Mouse (Mus musculus) megakaryocyte-erythroid progenitor cell, adult 5-6 weeks (primary cell): ENCODE results near the gene Ybx1. TPM values are rescaled to one million over a fixed set of nuclear protein-coding genes. Genes with fewer than 3 reads are reported as not detected.

Experiments
- ATAC-seq: replicated peaks from 2 replicates; pipeline ENCODE4 v1.8.0; 2016; ENCODE audit warnings: mild to moderate bottlenecking, inconsistent platforms; ENCODE audit not compliant: severe bottlenecking, poor library complexity, low FRiP score, low TSS enrichment
- total RNA-seq, 2 experiments: library from RNA; stranded (forward) in 1 of 2; stranded (reverse) in 1 of 2; fragments of 200-1000, 215-1000 nt in 1 of 2; fragments of >200 nt in 1 of 2; fragmentation: Nextera tagmentation in 1 of 2; gene quantifications; 2 replicates each; pipeline ENCODE4 v1.2.3; 2014 to 2017

Ybx1 gene
- total RNA-seq, 2 experiments from 2014 or later: 1,257 to 1,654 TPM

GRCm38 (mm10) chr4:119242571-119242970 is 51.8 kb downstream of the Ybx1 start:
- ATAC-seq: no peak

DNA sequence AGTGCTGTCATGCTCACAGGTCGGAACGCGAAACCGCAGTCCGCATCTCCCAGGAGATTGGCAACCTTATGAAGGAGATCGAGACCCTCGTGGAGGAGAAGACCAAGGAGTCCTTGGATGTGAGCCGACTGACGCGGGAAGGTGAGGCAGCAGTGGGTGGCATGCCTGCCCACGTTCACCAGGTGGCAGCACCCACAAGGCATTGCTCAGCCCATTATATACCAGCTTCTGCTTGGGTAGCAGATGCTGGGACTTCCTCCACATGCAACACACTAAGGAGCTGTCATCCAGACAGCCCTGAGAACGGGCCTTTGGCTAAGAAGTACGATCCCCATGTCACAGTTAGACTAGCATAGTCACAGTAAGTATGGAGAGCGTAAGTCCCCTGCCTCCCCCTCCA is 52.7 kb downstream of the Ybx1 start:
- ATAC-seq: peak; percentile 62

DNA sequence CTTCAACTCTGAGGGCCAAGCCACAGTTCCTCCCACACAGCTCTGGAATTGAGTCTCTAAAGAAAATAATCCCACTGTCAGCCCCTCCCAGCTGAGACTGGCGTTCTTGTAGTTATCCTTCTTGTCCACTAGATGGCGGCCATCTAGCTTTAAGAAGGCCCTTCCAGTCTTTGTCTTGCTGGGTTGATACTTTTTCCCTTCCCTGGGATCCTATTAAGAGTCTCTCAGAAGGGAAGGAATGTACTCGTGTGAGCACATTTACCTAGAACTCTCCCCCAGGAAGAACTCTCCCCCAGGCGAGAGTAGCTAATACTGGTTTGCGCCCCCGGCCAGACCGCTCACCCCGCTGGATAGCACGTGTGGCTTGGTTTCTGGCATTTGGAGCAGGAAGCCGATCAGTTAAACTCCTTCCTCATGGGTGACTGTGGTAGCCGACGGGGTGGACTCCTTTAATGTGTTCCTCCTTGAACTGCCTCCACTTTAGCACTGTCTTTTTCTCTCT is 55.2 kb downstream of the Ybx1 start:
- ATAC-seq: peak; percentile 78

GRCm38 (mm10) chr4:119238661-119239060 is 55.7 kb downstream of the Ybx1 start:
- no peak for ATAC-seq

- no peak for ATAC-seq
Measured at GRCm38 (mm10) chr4:119234348-119234747, 60.1 kb downstream of the Ybx1 start.

- peak; percentile 12 for ATAC-seq
Measured at GRCm38 (mm10) chr4:119233256-119233901, 61.0 kb downstream of the Ybx1 start.

DNA sequence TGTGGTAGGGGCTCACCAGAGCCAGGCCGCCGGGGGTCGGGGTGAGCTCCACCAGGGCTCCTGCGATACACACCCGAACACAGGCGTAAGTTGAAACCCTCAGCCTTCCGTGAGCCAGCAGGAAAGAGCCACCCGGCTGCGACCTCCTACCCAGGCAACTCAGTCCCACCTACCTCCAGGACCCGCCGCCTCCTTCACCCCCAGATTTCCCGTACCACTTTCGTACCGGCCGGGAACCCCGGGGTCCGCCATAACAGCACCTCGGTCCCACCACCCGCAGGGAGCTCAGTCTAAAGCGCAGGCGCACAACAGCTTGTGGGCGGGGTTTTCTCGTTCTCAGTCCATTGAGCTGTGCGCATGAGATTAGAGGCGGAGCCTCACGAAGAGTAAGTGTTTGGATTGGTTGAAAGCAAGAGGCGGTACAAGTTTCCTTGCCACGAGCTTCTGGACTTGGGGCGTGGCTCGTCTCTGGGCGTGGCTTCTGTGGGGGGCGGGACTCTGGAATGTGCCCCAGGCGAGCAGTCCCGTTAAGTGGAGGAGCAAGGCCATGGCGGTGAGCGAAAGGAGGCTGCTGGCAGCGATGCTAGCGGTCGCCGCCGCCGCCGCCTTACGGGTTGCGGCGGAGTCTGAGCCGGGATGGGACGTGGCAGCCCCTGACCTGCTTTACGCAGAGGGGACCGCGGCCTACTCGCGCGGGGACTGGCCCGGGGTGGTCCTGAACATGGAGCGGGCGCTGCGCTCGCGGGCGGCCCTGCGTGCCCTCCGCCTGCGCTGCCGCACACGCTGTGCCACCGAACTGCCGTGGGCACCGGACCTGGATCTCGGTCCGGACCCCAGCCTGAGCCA is 61.8 kb downstream of the Ybx1 start, which contains the start of the genes AU022252 and P3h1:
TSS of gene AU022252 (minus strand) at position 303 of the 846 bp plus-strand sequence.
TSS of gene P3h1 (plus strand) at position 506 of the 846 bp plus-strand sequence.
- peak; percentile 96 for ATAC-seq

Other genes starting within 250 kb of the Ybx1 start
- 0.98 and 2.6 TPM in 2 replicates for gene Slc2a1, start 185.9 kb downstream of the Ybx1 start, total RNA-seq (2014; fragmentation: Nextera tagmentation)
- 2.1 and 5.0 TPM in 2 replicates for gene Slc2a1, start 185.9 kb downstream of the Ybx1 start, total RNA-seq (2017)
- 44.4 and 47.3 TPM in 2 replicates for gene Zfp691, start 120.4 kb downstream of the Ybx1 start, total RNA-seq (2014; fragmentation: Nextera tagmentation)
- 6.5 and 8.1 TPM in 2 replicates for gene Zfp691, start 120.4 kb downstream of the Ybx1 start, total RNA-seq (2017)
- 505 and 531 TPM in 2 replicates for gene Ermap, start 104.6 kb downstream of the Ybx1 start, total RNA-seq (2014; fragmentation: Nextera tagmentation)
- gene Ermap, start 104.6 kb downstream of the Ybx1 start, total RNA-seq (2017): 220 and 292 TPM in 2 replicates
- gene Svbp, start 99.3 kb downstream of the Ybx1 start, total RNA-seq (2014; fragmentation: Nextera tagmentation): 107 and 124 TPM in 2 replicates
- 47.7 and 52.9 TPM in 2 replicates for gene Svbp, start 99.3 kb downstream of the Ybx1 start, total RNA-seq (2017)
- not detected in 2 replicates for gene Tmem269, start 76.4 kb downstream of the Ybx1 start, total RNA-seq (2014; fragmentation: Nextera tagmentation)
- gene Tmem269, start 76.4 kb downstream of the Ybx1 start, total RNA-seq (2017): not detected in 2 replicates
- gene AU022252, start 61.9 kb downstream of the Ybx1 start, total RNA-seq (2014; fragmentation: Nextera tagmentation): 9.7 and 17.1 TPM in 2 replicates
- 6.2 and 18.2 TPM in 2 replicates for gene AU022252, start 61.9 kb downstream of the Ybx1 start, total RNA-seq (2017)
- gene P3h1, start 61.7 kb downstream of the Ybx1 start, total RNA-seq (2014; fragmentation: Nextera tagmentation): 9.5 and 14.0 TPM in 2 replicates
- gene P3h1, start 61.7 kb downstream of the Ybx1 start, total RNA-seq (2017): 11.0 and 12.8 TPM in 2 replicates
- not detected in 2 replicates for gene Cldn19, start 39.2 kb downstream of the Ybx1 start, total RNA-seq (2014; fragmentation: Nextera tagmentation)
- gene Cldn19, start 39.2 kb downstream of the Ybx1 start, total RNA-seq (2017): not detected in 2 replicates
- gene Ppih, start 25.9 kb upstream of the Ybx1 start, total RNA-seq (2014; fragmentation: Nextera tagmentation): 158 and 164 TPM in 2 replicates
- 164 and 168 TPM in 2 replicates for gene Ppih, start 25.9 kb upstream of the Ybx1 start, total RNA-seq (2017)
- gene Ccdc30, start 120.9 kb upstream of the Ybx1 start, total RNA-seq (2014; fragmentation: Nextera tagmentation): 0.27 TPM in 1 of 2 replicates, not detected in the other
- gene Ccdc30, start 120.9 kb upstream of the Ybx1 start, total RNA-seq (2017): 0.50 and 2.9 TPM in 2 replicates
- 6.3 and 13.0 TPM in 2 replicates for gene Ppcs, start 127.8 kb upstream of the Ybx1 start, total RNA-seq (2014; fragmentation: Nextera tagmentation)
- gene Ppcs, start 127.8 kb upstream of the Ybx1 start, total RNA-seq (2017): 3.8 and 4.8 TPM in 2 replicates
- gene Zmynd12, start 128.2 kb upstream of the Ybx1 start, total RNA-seq (2014; fragmentation: Nextera tagmentation): not detected in 2 replicates
- not detected in 2 replicates for gene Zmynd12, start 128.2 kb upstream of the Ybx1 start, total RNA-seq (2017)
- not detected in 2 replicates for gene Rimkla, start 198.0 kb upstream of the Ybx1 start, total RNA-seq (2014; fragmentation: Nextera tagmentation)
- gene Rimkla, start 198.0 kb upstream of the Ybx1 start, total RNA-seq (2017): not detected in 2 replicates
- 31.1 and 58.3 TPM in 2 replicates for gene Foxj3, start 242.4 kb upstream of the Ybx1 start, total RNA-seq (2014; fragmentation: Nextera tagmentation)
- gene Foxj3, start 242.4 kb upstream of the Ybx1 start, total RNA-seq (2017): 22.8 and 33.9 TPM in 2 replicates
- 1.5 TPM in 1 of 2 replicates, not detected in the other for gene Frg2f1, start 244.9 kb upstream of the Ybx1 start, total RNA-seq (2014; fragmentation: Nextera tagmentation)
- 0.28 and 1.7 TPM in 2 replicates for gene Frg2f1, start 244.9 kb upstream of the Ybx1 start, total RNA-seq (2017)